2 mouse cellular contexts compared by ENCODE assay signal in the genomic region with DNA sequence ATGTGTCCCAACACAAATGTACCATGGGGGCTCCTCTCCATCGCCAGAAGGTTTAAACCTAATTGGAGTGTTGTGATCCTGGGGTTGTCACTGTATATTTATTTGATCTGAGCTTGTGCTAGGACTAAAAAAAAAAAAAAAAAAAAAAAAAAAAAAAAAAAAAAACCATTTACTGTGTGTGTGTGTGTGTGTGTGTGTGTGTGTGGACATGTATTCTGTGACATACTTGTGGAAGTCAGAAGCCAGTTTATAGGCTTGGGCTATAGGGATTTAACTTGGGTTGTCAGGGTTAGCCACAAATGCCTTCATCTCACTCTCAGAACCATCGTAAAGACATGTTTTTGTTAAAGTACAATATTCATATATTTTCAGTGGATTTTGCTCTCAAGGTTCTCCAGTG.
TF ChIP-seq lines count a peak whose summit lies in the region.

No protein-coding gene starts in this region.

TF ChIP-seq in CH12.LX, 34 proteins besides CTCF, POLR2A, EP300 and RAD21 (continued from another document):
- TF ChIP-seq JUND (conservative IDR thresholded peaks at IDR 0.05; ENCODE audit: low read depth, low read length) (no peak), JUN (IDR thresholded peaks at IDR 0.05; ENCODE audit: insufficient read depth, low read depth, low read length) (no peak), CHD2 (IDR thresholded peaks at IDR 0.05; ENCODE audit: low read length) (no peak)

TF ChIP-seq in ES-E14, 5 proteins besides CTCF, POLR2A, EP300 and RAD21 (continued from another document):
- TF ChIP-seq HCFC1 (IDR thresholded peaks at IDR 0.05; ENCODE audit: borderline replicate concordance, insufficient read depth, low read length), result no peak
